Mouse (Mus musculus) brain, embryonic 14.5 days (tissue): ENCODE data around the gene Tmem273. TPM values are rescaled to one million over a fixed set of nuclear protein-coding genes. Genes with fewer than 3 reads are reported as not detected.

Experiments
- DNase-seq: peaks from one replicate; pipeline ENCODE4 v3.0.0-alpha.2; 2011; ENCODE audit warnings: low read depth
- CTCF ChIP-seq: fragments of 200-500 bp; IDR thresholded peaks from 2 replicates; pipeline ENCODE4 v1.5.1; 2012; ENCODE audit warnings: inconsistent platforms, mild to moderate bottlenecking, moderate library complexity, borderline replicate concordance; ENCODE audit not compliant: insufficient read depth, insufficient read length; ENCODE audit errors: extremely low read depth
- POLR2A ChIP-seq: fragments of 200-500 bp; IDR thresholded peaks from 2 replicates; pipeline ENCODE4 v1.6.1; 2012; ENCODE audit warnings: mild to moderate bottlenecking, inconsistent platforms, borderline replicate concordance; ENCODE audit not compliant: poor library complexity, insufficient read depth, insufficient read length, severe bottlenecking; ENCODE audit errors: extremely low read depth
- polyA plus RNA-seq: library from polyadenylated mRNA; depleted of rRNA; stranded (reverse); fragments of >200 nt; gene quantifications from 2 replicates; pipeline ENCODE4 v1.2.3, GENCODE M21; 2012

Gene Tmem273
- polyA plus RNA-seq, 1 experiment: 0.38 TPM

- DNase-seq: no peak
Measured at GRCm38 (mm10) chr14:32819297-32819696, 33.5 kb downstream of the Tmem273 start.

GRCm38 (mm10) chr14:32822812-32823211 is 37.0 kb downstream of the Tmem273 start:
- no peak for TF ChIP-seq CTCF
- TF ChIP-seq POLR2A: no peak
- no peak for DNase-seq

More at GRCm38 (mm10) chr14:32819297-32819696, 33.5 kb downstream of the Tmem273 start:
- TF ChIP-seq POLR2A: no peak
- TF ChIP-seq CTCF: no peak

- DNase-seq: no peak
- no peak for TF ChIP-seq POLR2A
- no peak for TF ChIP-seq CTCF
Measured at GRCm38 (mm10) chr14:32823861-32824260, 38.1 kb downstream of the Tmem273 start.

GRCm38 (mm10) chr14:32824267-32825150 is 38.7 kb downstream of the Tmem273 start:
- TF ChIP-seq POLR2A (no peak), CTCF (no peak)
- DNase-seq: no peak

GRCm38 (mm10) chr14:32825426-32826032 is 39.8 kb downstream of the Tmem273 start:
- peak; percentile 53 for DNase-seq
- TF ChIP-seq CTCF: no peak

- DNase-seq: no peak
- no peak for TF ChIP-seq POLR2A
- TF ChIP-seq CTCF: no peak
Measured at GRCm38 (mm10) chr14:32827165-32827564, 41.4 kb downstream of the Tmem273 start.

GRCm38 (mm10) chr14:32827994-32828650 is 42.4 kb downstream of the Tmem273 start:
- TF ChIP-seq POLR2A: no peak
- TF ChIP-seq CTCF: no peak

GRCm38 (mm10) chr14:32833847-32834246 is 48.1 kb downstream of the Tmem273 start, which contains the start of gene Fam170b:
Gene Fam170b, plus strand, starts transcription at chr14:32833962.
- DNase-seq: no peak
- no peak for TF ChIP-seq POLR2A
- TF ChIP-seq CTCF: no peak

More at GRCm38 (mm10) chr14:32827994-32828650, 42.4 kb downstream of the Tmem273 start:
- no peak for DNase-seq

DNA sequence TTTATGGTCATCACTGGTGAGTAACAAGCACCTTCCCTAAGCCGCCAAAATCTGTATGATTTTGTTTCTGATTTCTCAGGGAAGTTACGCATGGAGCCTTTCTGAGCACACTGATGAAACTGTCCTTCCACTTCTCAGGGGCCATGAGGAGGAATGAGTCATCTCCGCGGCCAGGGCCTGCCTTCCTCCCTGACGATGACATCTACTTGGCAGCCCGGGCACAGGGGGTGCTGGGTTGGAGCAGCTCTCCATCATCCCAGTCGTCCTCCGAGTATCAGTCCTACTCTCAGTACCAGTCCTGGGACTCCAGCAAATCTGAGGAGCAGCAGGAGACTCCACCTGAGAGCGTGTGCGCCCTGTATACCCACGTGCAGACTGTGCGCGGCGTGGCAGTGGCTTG is 49.4 kb downstream of the Tmem273 start:
- no peak for DNase-seq
- TF ChIP-seq CTCF: no peak
- TF ChIP-seq POLR2A: no peak

GRCm38 (mm10) chr14:32835596-32835995 is 49.8 kb downstream of the Tmem273 start:
- TF ChIP-seq POLR2A (no peak), CTCF (no peak)
- DNase-seq: no peak

DNA sequence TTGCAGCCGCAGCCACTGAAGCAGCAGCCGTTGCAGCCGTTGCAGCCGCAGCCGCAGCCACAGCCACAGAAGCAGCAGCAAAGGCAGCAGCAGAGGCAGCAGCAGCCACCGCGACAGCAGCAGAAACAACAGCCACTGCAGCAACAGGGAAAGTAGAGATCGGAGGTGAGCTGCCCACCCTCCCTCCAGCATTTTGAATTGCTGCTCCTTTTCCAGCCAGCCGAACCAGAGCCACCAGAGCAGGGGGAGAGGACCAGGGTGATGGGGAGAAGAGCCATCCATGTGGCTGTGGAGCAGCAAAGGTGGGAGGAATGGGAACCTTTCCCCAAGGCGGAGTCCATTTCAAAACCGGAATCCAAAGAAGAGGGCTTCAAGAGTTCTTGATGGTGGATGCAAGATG is 50.4 kb downstream of the Tmem273 start:
- DNase-seq: no peak
- TF ChIP-seq POLR2A (no peak), CTCF (no peak)
